Mouse (Mus musculus) G1E (cell line): ENCODE results near the gene Ppp1r1c. TPM values are rescaled to one million over a fixed set of nuclear protein-coding genes. Genes with fewer than 3 reads are reported as not detected.
"Not testable (repeated sequence)": the region's sequence is repeated elsewhere in the genome, so short reads cannot be mapped to it uniquely, and the experiment has no call there.

Experiments
- ATAC-seq: 2 replicates; pipeline ENCODE4 v1.8.0; 2016; ENCODE audit warnings: mild to moderate bottlenecking; ENCODE audit not compliant: insufficient number of reproducible peaks, poor library complexity, low FRiP score, severe bottlenecking; ENCODE audit errors: extremely low read depth
- DNase-seq: peaks from one replicate; pipeline ENCODE4 v3.0.0; 2012; ENCODE audit warnings: low spot score
- H3K27me3 ChIP-seq: 2 replicates; pipeline ENCODE4 v1.6.1; 2012; ENCODE audit warnings: mild to moderate bottlenecking, low read length, inconsistent platforms; ENCODE audit not compliant: insufficient read depth
- H3K36me3 ChIP-seq: replicated peaks from 2 replicates; pipeline ENCODE3; 2012; ENCODE audit warnings: mild to moderate bottlenecking, inconsistent platforms
- H3K4me1 ChIP-seq: 2 replicates; pipeline ENCODE4 v1.6.1; 2012; ENCODE audit warnings: low read depth, low read length, inconsistent platforms, mixed read lengths; ENCODE audit not compliant: insufficient read depth
- H3K4me3 ChIP-seq: 2 replicates; pipeline ENCODE4 v1.5.1; 2012; ENCODE audit warnings: low read depth, mild to moderate bottlenecking, inconsistent platforms, low read length, moderate library complexity, mixed read lengths
- H3K9me3 ChIP-seq: replicated peaks from 2 replicates; pipeline ENCODE4 v1.6.1; 2012; ENCODE audit warnings: inconsistent platforms
- CTCF ChIP-seq: IDR thresholded peaks from 2 replicates; pipeline ENCODE4 v1.5.1; 2012; ENCODE audit warnings: low read depth, low read length, inconsistent platforms, mixed read lengths
- GATA1 ChIP-seq: IDR thresholded peaks from 2 replicates; pipeline ENCODE4 v1.6.1; 2012; ENCODE audit warnings: borderline replicate concordance, low read length, inconsistent platforms, mixed read lengths
- GATA2 ChIP-seq: IDR thresholded peaks from 2 replicates; pipeline ENCODE4 v1.6.1; 2012; ENCODE audit warnings: low read depth, low read length, inconsistent platforms, borderline replicate concordance
- POLR2AphosphoS5 ChIP-seq: IDR thresholded peaks from 2 replicates; pipeline ENCODE4 v1.6.1; 2012; ENCODE audit warnings: low read depth, low read length, inconsistent platforms; ENCODE audit not compliant: insufficient replicate concordance
- TAL1 ChIP-seq: conservative IDR thresholded peaks from 2 replicates; pipeline ENCODE4 v1.6.1; 2012; ENCODE audit warnings: low read depth, low read length, inconsistent platforms, mixed read lengths
- polyA plus RNA-seq: library from polyadenylated mRNA; stranded (reverse); fragments of >175 nt; gene quantifications from 2 replicates; pipeline ENCODE4 v1.2.3, GENCODE M21; 2012
- total RNA-seq, 2 experiments: library from RNA; stranded (forward) in 1 of 2; stranded (reverse) in 1 of 2; fragments of 200-1000 nt in 1 of 2; fragments of >200 nt in 1 of 2; fragmentation: Nextera tagmentation in 1 of 2; gene quantifications; 2 replicates each; pipeline ENCODE4 v1.2.3; 2014 to 2017

Gene Ppp1r1c
- total and polyA plus RNA-seq, 3 experiments: 0.11 TPM; not detected in 2

GRCm38 (mm10) chr2:79819543-79819942, 112.0 kb downstream of the Ppp1r1c start:
- no peak for DNase-seq
- TF ChIP-seq GATA2: no peak
- no peak for TF ChIP-seq TAL1
- TF ChIP-seq GATA1: no peak
- TF ChIP-seq POLR2AphosphoS5: no peak
- TF ChIP-seq CTCF: no peak
- ATAC-seq: no peak
- Histone ChIP-seq H3K4me3 (no peak overlapping the region), H3K9me3 (no peaks in the 10 kb centered on the region), H3K4me1 (no peaks in the 10 kb centered on the region), H3K36me3 (no peaks in the 10 kb centered on the region), H3K27me3 (no peaks in the 10 kb centered on the region)

DNA sequence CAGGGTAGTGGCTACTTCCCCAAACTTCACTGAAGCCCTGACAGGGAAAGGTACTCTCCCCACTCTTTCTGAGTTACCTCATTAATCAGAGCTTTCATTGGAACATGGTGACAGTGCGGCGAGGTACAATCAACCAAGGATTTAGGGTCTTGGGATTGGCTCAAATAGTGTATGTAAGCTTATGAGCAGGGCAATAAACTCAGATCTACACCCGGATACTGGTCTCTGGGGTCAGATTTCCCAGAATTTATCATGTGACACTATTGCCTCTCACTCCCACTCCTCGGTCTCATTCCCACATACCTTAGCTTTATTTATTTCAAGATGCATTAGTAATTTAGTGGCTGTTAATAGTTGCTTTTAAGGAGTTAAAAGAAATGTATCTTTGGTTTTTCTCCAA, 118.3 kb downstream of the Ppp1r1c start:
- no peak for ATAC-seq
- no peaks in the 10 kb centered on the region for H3K4me1 ChIP-seq
- no peak for DNase-seq
- H3K36me3 ChIP-seq: no peaks in the 10 kb centered on the region
- H3K27me3 ChIP-seq: no peaks in the 10 kb centered on the region
- no peak overlapping the region for H3K4me3 ChIP-seq
- H3K9me3 ChIP-seq: no peaks in the 10 kb centered on the region
- TF ChIP-seq POLR2AphosphoS5 (no peak), GATA1 (no peak)

DNA sequence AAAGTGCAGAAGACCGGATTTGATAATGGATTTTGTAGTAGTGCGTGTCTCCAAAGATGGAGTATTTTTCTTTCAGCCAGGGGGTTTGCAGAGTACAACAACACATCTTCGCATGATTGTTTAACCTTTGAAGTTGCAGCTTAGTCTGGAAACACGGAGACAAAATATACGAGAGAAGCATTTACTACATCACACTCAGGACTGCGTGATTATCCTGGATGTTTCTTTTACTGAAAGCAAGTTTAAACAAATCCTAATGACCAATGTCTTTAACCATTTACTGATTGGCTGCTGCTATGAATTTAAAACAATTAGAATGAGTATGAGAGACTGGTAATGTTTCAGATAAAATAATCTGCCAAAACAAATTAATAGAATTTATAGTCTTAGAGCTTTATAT, 131.5 kb downstream of the Ppp1r1c start:
- no peak for ATAC-seq
- H3K27me3 ChIP-seq: no peaks in the 10 kb centered on the region

DNA sequence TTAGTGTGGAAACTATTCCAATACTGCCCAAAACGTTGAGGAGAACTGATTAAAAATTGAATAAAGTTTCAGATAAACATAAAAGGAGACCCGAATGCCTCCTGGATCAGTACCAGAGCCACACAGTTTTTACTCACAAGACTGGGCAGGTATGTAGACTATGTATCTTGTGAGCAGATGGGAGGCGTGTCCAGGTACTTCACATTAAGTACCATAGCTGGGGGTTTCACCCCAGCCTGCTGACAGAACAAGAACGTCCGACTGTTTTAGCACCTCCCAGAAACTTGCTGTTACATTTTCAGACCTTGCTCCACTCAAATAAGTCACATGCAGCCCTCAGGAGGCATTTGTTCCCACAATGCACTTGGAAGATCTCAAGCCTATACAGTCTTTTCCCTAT, 131.9 kb downstream of the Ppp1r1c start:
- Histone ChIP-seq H3K4me3 (no peak overlapping the region), H3K36me3 (no peaks in the 10 kb centered on the region), H3K27me3 (no peaks in the 10 kb centered on the region), H3K4me1 (no peaks in the 10 kb centered on the region), H3K9me3 (no peaks in the 10 kb centered on the region)
- ATAC-seq (no peak), DNase-seq (no peak)
- TF ChIP-seq POLR2AphosphoS5 (no peak), GATA2 (no peak), GATA1 (no peak), CTCF (no peak), TAL1 (no peak)

More for the DNA sequence above, 131.5 kb downstream of the Ppp1r1c start:
- Histone ChIP-seq H3K9me3 (no peaks in the 10 kb centered on the region), H3K4me3 (no peak overlapping the region), H3K36me3 (no peaks in the 10 kb centered on the region), H3K4me1 (no peaks in the 10 kb centered on the region)
- no peak for TF ChIP-seq GATA1
- TF ChIP-seq POLR2AphosphoS5: no peak
- no peak for TF ChIP-seq GATA2
- no peak for TF ChIP-seq CTCF
- TF ChIP-seq TAL1: no peak
- no peak for DNase-seq

DNA sequence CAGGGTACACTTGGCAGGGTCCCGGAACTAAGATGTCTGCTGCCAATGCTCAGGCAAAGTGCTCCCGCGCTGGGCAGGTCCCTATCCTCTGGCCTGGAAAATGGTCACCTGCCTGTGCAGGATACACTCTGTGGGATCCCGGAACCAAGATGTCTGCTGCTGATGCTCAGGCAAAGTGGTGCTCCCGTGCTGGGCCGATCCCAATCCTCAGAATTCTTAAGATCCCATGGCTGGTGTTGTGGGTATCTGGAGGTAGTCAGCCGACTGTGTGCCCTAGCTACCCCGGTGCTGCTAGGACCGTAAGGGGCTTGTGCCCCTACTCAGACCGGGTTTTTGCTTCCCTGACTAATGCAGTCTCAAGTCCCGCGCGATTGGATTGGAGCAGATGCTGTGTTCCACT, 139.8 kb downstream of the Ppp1r1c start:
- H3K4me1 ChIP-seq, H3K9me3 ChIP-seq, H3K4me3 ChIP-seq, ATAC-seq, H3K36me3 ChIP-seq, H3K27me3 ChIP-seq, DNase-seq: not testable (repeated sequence)

DNA sequence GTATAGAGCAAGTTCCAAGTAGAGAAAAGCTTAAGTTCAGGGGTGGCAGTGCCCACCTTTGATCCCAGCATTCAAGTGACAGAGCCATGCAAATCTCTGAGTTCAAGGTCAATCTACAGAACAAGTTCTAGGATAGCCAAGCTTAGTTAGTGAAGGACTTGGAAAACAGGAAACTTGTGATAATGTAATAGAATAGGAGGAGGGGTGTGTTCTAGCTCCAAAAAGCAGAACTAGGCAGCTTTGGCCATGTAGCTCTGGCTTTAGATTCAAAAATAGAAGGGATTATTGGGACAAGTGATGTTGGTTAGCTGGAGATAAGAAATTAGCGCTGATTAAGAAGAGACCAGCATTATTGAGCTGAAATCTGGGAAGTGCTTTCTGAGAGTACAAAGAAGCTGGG, 149.3 kb downstream of the Ppp1r1c start:
- Histone ChIP-seq H3K9me3 (no peaks in the 10 kb centered on the region), H3K4me3 (no peak overlapping the region), H3K36me3 (no peaks in the 10 kb centered on the region), H3K4me1 (no peaks in the 10 kb centered on the region), H3K27me3 (no peaks in the 10 kb centered on the region)
- DNase-seq (no peak), ATAC-seq (no peak)
- no peak for TF ChIP-seq CTCF
- TF ChIP-seq TAL1: no peak

DNA sequence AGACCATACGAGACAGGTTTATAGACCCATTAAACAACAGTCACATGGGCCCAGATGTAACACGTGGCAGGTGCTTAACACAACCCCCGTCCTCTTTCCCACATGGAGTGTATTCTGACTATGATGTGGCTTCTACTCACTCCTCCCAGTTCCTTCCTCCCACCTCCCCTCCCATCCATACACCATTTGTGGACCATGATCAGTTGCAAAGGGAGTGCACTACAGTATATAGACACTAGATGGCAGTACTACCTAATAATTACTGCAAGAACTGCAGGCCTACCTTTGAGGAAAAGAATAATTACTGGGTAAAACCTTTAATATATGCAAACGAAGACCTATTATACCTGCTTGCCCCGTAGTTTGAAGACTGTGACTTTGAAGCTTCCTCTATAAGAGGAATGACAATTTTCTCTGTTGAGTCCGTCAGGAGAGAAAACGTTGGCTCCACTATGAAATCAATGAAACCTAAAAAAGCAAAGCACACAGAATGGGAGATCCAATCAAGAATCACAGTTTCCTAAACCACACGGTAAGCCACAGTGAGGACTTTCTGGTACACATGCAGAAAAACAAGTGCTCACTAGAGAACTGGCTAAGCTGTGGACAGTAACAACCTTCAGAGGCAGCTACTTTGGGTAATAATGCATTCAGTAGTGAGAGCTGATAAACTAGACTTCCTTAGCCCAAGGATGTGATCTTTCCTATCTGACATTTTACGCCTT, 157.9 kb downstream of the Ppp1r1c start:
- TF ChIP-seq CTCF: peak; percentile 61; the same call in 1 of the 2 replicates
- TF ChIP-seq GATA2: no peak
- no peaks in the 10 kb centered on the region for H3K36me3 ChIP-seq
- H3K9me3 ChIP-seq: no peaks in the 10 kb centered on the region
- peak; percentile 8; the same call in 1 of the 2 replicates for ATAC-seq
- peak; percentile 26 for DNase-seq
- H3K27me3 ChIP-seq: no peaks in the 10 kb centered on the region
- no peak overlapping the region for H3K4me3 ChIP-seq
- H3K4me1 ChIP-seq: no peaks in the 10 kb centered on the region

Other genes starting within 250 kb of the Ppp1r1c start
- 52.1 and 62.8 TPM in 2 replicates for gene Itprid2, start 72.4 kb upstream of the Ppp1r1c start, total RNA-seq (2014; fragmentation: Nextera tagmentation)
- 36.2 and 40.6 TPM in 2 replicates for gene Itprid2, start 72.4 kb upstream of the Ppp1r1c start, total RNA-seq (2017)
- 12.5 and 15.2 TPM in 2 replicates for gene Itprid2, start 72.4 kb upstream of the Ppp1r1c start, polyA plus RNA-seq